Mouse (Mus musculus): ENCODE results near the gene Nsun7. TPM values are rescaled to one million over a fixed set of nuclear protein-coding genes. Genes with fewer than 3 reads are reported as not detected.
"Not testable (repeated sequence)": the region's sequence is repeated elsewhere in the genome, so short reads cannot be mapped to it uniquely, and the experiment has no call there.

The Nsun7 gene
- polyA plus RNA-seq, 1 experiment from 2014 or later = 0.14 TPM

- no peak overlapping the region for H3K27ac ChIP-seq
- no peaks in the 10 kb centered on the region for H3K27me3 ChIP-seq (replicated peaks)
- H3K9ac ChIP-seq = no peak overlapping the region
- no peak overlapping the region for H3K4me2 ChIP-seq (replicated peaks)
- no peaks in the 10 kb centered on the region for H3K4me1 ChIP-seq (replicated peaks)
- no peak for ATAC-seq
- H3K36me3 ChIP-seq = no peaks in the 10 kb centered on the region
- WGBS = 46% methylated on average over 9 of the region's 10 CpGs
- H3K4me3 ChIP-seq (replicated peaks) = no peak overlapping the region
- H3K9me3 ChIP-seq = no peaks in the 10 kb centered on the region
These were observed 13.7 kb upstream of the Nsun7 start for GRCm38 (mm10) chr5:66245958-66246497.

GRCm38 (mm10) chr5:66253219-66253618, 6.5 kb upstream of the Nsun7 start:
- 64% methylated on average over 5 of the region's 5 CpGs for WGBS
- Histone ChIP-seq H3K9ac (no peak overlapping the region), H3K27ac (no peak overlapping the region), H3K27me3 (replicated peaks) (no peaks in the 10 kb centered on the region), H3K9me3 (no peaks in the 10 kb centered on the region), H3K4me3 (replicated peaks) (no peak overlapping the region), H3K4me1 (replicated peaks) (no peaks in the 10 kb centered on the region), H3K4me2 (replicated peaks) (no peak overlapping the region), H3K36me3 (no peaks in the 10 kb centered on the region)
- ATAC-seq = no peak

- Histone ChIP-seq H3K27ac (no peak overlapping the region), H3K4me1 (replicated peaks) (0 out of 2 replicates have a peak, but pooled peaks cover 2% of the 10 kb centered on the region), H3K27me3 (replicated peaks) (no peaks in the 10 kb centered on the region), H3K9me3 (no peaks in the 10 kb centered on the region), H3K9ac (no peak overlapping the region), H3K4me3 (replicated peaks) (no peak overlapping the region), H3K36me3 (no peaks in the 10 kb centered on the region), H3K4me2 (replicated peaks) (no peak overlapping the region)
- 81% methylated on average over 10 of the region's 10 CpGs for WGBS
- no peak for ATAC-seq
These were observed 4.7 kb upstream of the Nsun7 start for GRCm38 (mm10) chr5:66255044-66255443.

- 0 out of 2 replicates have a peak, but pooled peaks cover 2% of the 10 kb centered on the region for H3K4me1 ChIP-seq (replicated peaks)
- H3K4me3 ChIP-seq (replicated peaks) = no peak overlapping the region
- 58% methylated on average over 2 of the region's 2 CpGs for WGBS
- no peaks in the 10 kb centered on the region for H3K36me3 ChIP-seq
- H3K9me3 ChIP-seq = no peaks in the 10 kb centered on the region
- H3K9ac ChIP-seq = no peak overlapping the region
- no peak for ATAC-seq
- no peak overlapping the region for H3K27ac ChIP-seq
- H3K27me3 ChIP-seq (replicated peaks) = no peaks in the 10 kb centered on the region
- H3K4me2 ChIP-seq (replicated peaks) = no peak overlapping the region
These were observed 697 bp upstream of the Nsun7 start for GRCm38 (mm10) chr5:66259000-66259399.

GRCm38 (mm10) chr5:66259431-66259755, 304 bp upstream of the Nsun7 start:
- H3K27ac ChIP-seq; H3K27me3 ChIP-seq (replicated peaks); H3K4me1 ChIP-seq (replicated peaks); H3K9me3 ChIP-seq; H3K36me3 ChIP-seq: not testable (repeated sequence)
- Histone ChIP-seq H3K4me3 (replicated peaks) (peak overlapping the region; percentile 61), H3K4me2 (replicated peaks) (peak overlapping the region; percentile 97), H3K9ac (peak overlapping the region; percentile 50)
- WGBS = 5% methylated on average over 5 of the region's 5 CpGs
- ATAC-seq = peak; percentile 34; the same call in 1 of the 2 replicates

- WGBS = 75% methylated on average over 2 of the region's 2 CpGs
- Histone ChIP-seq H3K9me3 (no peaks in the 10 kb centered on the region), H3K4me2 (replicated peaks) (no peak overlapping the region), H3K36me3 (no peaks in the 10 kb centered on the region), H3K27me3 (replicated peaks) (no peaks in the 10 kb centered on the region), H3K4me3 (replicated peaks) (no peak overlapping the region), H3K9ac (no peak overlapping the region), H3K4me1 (replicated peaks) (0 out of 2 replicates have a peak, but pooled peaks cover 2% of the 10 kb centered on the region), H3K27ac (no peak overlapping the region)
- ATAC-seq = no peak
These were observed 2.8 kb downstream of the Nsun7 start for GRCm38 (mm10) chr5:66262475-66262874.

- Histone ChIP-seq H3K27me3 (replicated peaks) (no peaks in the 10 kb centered on the region), H3K9ac (no peak overlapping the region), H3K4me3 (replicated peaks) (no peak overlapping the region), H3K27ac (no peak overlapping the region), H3K9me3 (no peaks in the 10 kb centered on the region), H3K4me1 (replicated peaks) (0 out of 2 replicates have a peak, but pooled peaks cover 2% of the 10 kb centered on the region), H3K36me3 (no peaks in the 10 kb centered on the region), H3K4me2 (replicated peaks) (no peak overlapping the region)
- no peak for ATAC-seq
- WGBS = 34% methylated on average over 4 of the region's 4 CpGs
These were observed 3.7 kb downstream of the Nsun7 start for GRCm38 (mm10) chr5:66263398-66263797.

GRCm38 (mm10) chr5:66269616-66270015, 9.9 kb downstream of the Nsun7 start:
- Histone ChIP-seq H3K27me3 (replicated peaks) (no peaks in the 10 kb centered on the region), H3K36me3 (no peaks in the 10 kb centered on the region), H3K27ac (no peak overlapping the region), H3K4me3 (replicated peaks) (no peak overlapping the region), H3K4me1 (replicated peaks) (no peaks in the 10 kb centered on the region), H3K9ac (no peak overlapping the region), H3K9me3 (no peaks in the 10 kb centered on the region), H3K4me2 (replicated peaks) (no peak overlapping the region)
- 72% methylated on average over 7 of the region's 7 CpGs for WGBS
- no peak for ATAC-seq

GRCm38 (mm10) chr5:66271141-66271540, 11.4 kb downstream of the Nsun7 start:
- no peak overlapping the region for H3K4me3 ChIP-seq (replicated peaks)
- H3K9me3 ChIP-seq = no peaks in the 10 kb centered on the region
- WGBS = 82% methylated on average over 2 of the region's 2 CpGs
- H3K9ac ChIP-seq = no peak overlapping the region
- no peak overlapping the region for H3K4me2 ChIP-seq (replicated peaks)
- no peaks in the 10 kb centered on the region for H3K27me3 ChIP-seq (replicated peaks)
- no peak for ATAC-seq
- no peaks in the 10 kb centered on the region for H3K36me3 ChIP-seq
- H3K4me1 ChIP-seq (replicated peaks) = no peaks in the 10 kb centered on the region
- no peak overlapping the region for H3K27ac ChIP-seq

GRCm38 (mm10) chr5:66274417-66274816, 14.7 kb downstream of the Nsun7 start:
- Histone ChIP-seq H3K27ac (no peak overlapping the region), H3K9me3 (no peaks in the 10 kb centered on the region), H3K9ac (no peak overlapping the region), H3K4me3 (replicated peaks) (no peak overlapping the region), H3K4me1 (replicated peaks) (no peaks in the 10 kb centered on the region), H3K27me3 (replicated peaks) (no peaks in the 10 kb centered on the region), H3K4me2 (replicated peaks) (no peak overlapping the region), H3K36me3 (no peaks in the 10 kb centered on the region)
- no peak for ATAC-seq
- WGBS = 66% methylated on average over 3 of the region's 3 CpGs

- no peaks in the 10 kb centered on the region for H3K27me3 ChIP-seq (replicated peaks)
- 76% methylated on average over 2 of the region's 2 CpGs for WGBS
- no peak for ATAC-seq
- H3K9me3 ChIP-seq = no peaks in the 10 kb centered on the region
- no peaks in the 10 kb centered on the region for H3K36me3 ChIP-seq
- no peak overlapping the region for H3K4me2 ChIP-seq (replicated peaks)
- H3K27ac ChIP-seq = no peak overlapping the region
- no peak overlapping the region for H3K9ac ChIP-seq
- H3K4me1 ChIP-seq (replicated peaks) = no peaks in the 10 kb centered on the region
- H3K4me3 ChIP-seq (replicated peaks) = no peak overlapping the region
These were observed 20.0 kb downstream of the Nsun7 start for GRCm38 (mm10) chr5:66279650-66280049.

- Histone ChIP-seq H3K9me3 (no peaks in the 10 kb centered on the region), H3K4me2 (replicated peaks) (no peak overlapping the region), H3K4me1 (replicated peaks) (no peaks in the 10 kb centered on the region), H3K36me3 (no peaks in the 10 kb centered on the region), H3K27ac (no peak overlapping the region), H3K9ac (no peak overlapping the region), H3K27me3 (replicated peaks) (no peaks in the 10 kb centered on the region), H3K4me3 (replicated peaks) (no peak overlapping the region)
- no peak for ATAC-seq
- 80% methylated on average over 6 of the region's 6 CpGs for WGBS
These were observed 21.0 kb downstream of the Nsun7 start for GRCm38 (mm10) chr5:66280742-66281141.

GRCm38 (mm10) chr5:66294106-66294625, 34.5 kb downstream of the Nsun7 start:
- H3K4me3 ChIP-seq (replicated peaks) = no peak overlapping the region
- H3K36me3 ChIP-seq = no peaks in the 10 kb centered on the region
- no peak for ATAC-seq
- WGBS = 84% methylated on average over 11 of the region's 11 CpGs
- H3K27ac ChIP-seq = no peak overlapping the region
- H3K4me2 ChIP-seq (replicated peaks) = no peak overlapping the region
- no peaks in the 10 kb centered on the region for H3K4me1 ChIP-seq (replicated peaks)
- no peaks in the 10 kb centered on the region for H3K9me3 ChIP-seq
- H3K27me3 ChIP-seq (replicated peaks) = no peaks in the 10 kb centered on the region
- no peak overlapping the region for H3K9ac ChIP-seq
